Mouse (Mus musculus) liver, embryonic 12.5 days (tissue): ENCODE results near the gene Arhgap27. TPM values are rescaled to one million over a fixed set of nuclear protein-coding genes. Genes with fewer than 3 reads are reported as not detected.

Experiments used
- ATAC-seq: fragments of 200-750 bp; cut with Nextera tagmentation; 2 replicates; pipeline ENCODE4 v1.8.0; 2017; ENCODE audit warnings: moderate number of reproducible peaks, mild to moderate bottlenecking, moderate library complexity
- H3K27ac ChIP-seq: fragments of 300-500 bp; sonication (generic); 2 replicates; pipeline ENCODE4 v1.5.1; 2016; ENCODE audit warnings: mild to moderate bottlenecking
- H3K27me3 ChIP-seq: fragments of 300-500 bp; sonication (generic); replicated peaks from 2 replicates; pipeline ENCODE4 v1.6.1; 2016; ENCODE audit warnings: mild to moderate bottlenecking, moderate library complexity
- H3K36me3 ChIP-seq: fragments of 300-500 bp; sonication (generic); 2 replicates; pipeline ENCODE4 v1.6.1; 2016; ENCODE audit warnings: mild to moderate bottlenecking, moderate library complexity
- H3K4me1 ChIP-seq: fragments of 300-500 bp; sonication (generic); 2 replicates; pipeline ENCODE4 v1.6.1; 2016
- H3K4me2 ChIP-seq: fragments of 300-500 bp; sonication (generic); 2 replicates; pipeline ENCODE4 v1.6.1; 2016; ENCODE audit warnings: mild to moderate bottlenecking, moderate library complexity
- H3K4me3 ChIP-seq: fragments of 300-500 bp; sonication (generic); 2 replicates; pipeline ENCODE4 v1.5.1; 2016; ENCODE audit warnings: mild to moderate bottlenecking, moderate library complexity
- H3K9ac ChIP-seq: fragments of 300-500 bp; sonication (generic); 2 replicates; pipeline ENCODE4 v1.6.1; 2016; ENCODE audit warnings: mild to moderate bottlenecking, moderate library complexity
- H3K9me3 ChIP-seq: fragments of 300-500 bp; sonication (generic); replicated peaks from 2 replicates; pipeline ENCODE4 v1.6.1; 2016; ENCODE audit warnings: mild to moderate bottlenecking, moderate library complexity
- WGBS: fragments of 180-500 bp; shearing (Covaris S2); methylation state at CpG from one replicate; pipeline ENCODE4 v1.1.7; 2016; ENCODE audit not compliant: insufficient replicate concordance; 5-methylcytosine and 5-hydroxymethylcytosine counted together
- polyA plus RNA-seq: library from polyadenylated mRNA; unstranded; fragments of >200 nt; fragmentation: Nextera tagmentation; extraction: Ambion mirVana; gene quantifications from 2 replicates; pipeline ENCODE4 v1.2.1, GENCODE M21; 2016

Gene Arhgap27
- polyA plus RNA-seq, 1 experiment from 2014 or later = 4.0 TPM

GRCm38 (mm10) chr11:103285951-103286350, 77.5 kb downstream of the Arhgap27 start:
- Histone ChIP-seq H3K4me1 (peaks cover 19% of the 10 kb centered on the region), H3K4me2 (no peak overlapping the region), H3K27me3 (peaks cover 21% of the 10 kb centered on the region; the same call in 1 of the 2 replicates), H3K9ac (no peak overlapping the region), H3K9me3 (no peaks in the 10 kb centered on the region), H3K4me3 (no peak overlapping the region), H3K36me3 (no peaks in the 10 kb centered on the region), H3K27ac (0 out of 2 replicates have a peak overlapping the region, but pooled peaks have one; percentile 20)
- WGBS = 44% methylated on average over 5 of the region's 6 CpGs
- ATAC-seq = no peak

- H3K9ac ChIP-seq = no peak overlapping the region
- H3K4me3 ChIP-seq = no peak overlapping the region
- H3K27me3 ChIP-seq = peaks cover 21% of the 10 kb centered on the region; the same call in 1 of the 2 replicates
- no peak overlapping the region for H3K27ac ChIP-seq
- no peak overlapping the region for H3K4me2 ChIP-seq
- no peak for ATAC-seq
- peaks cover 19% of the 10 kb centered on the region for H3K4me1 ChIP-seq
- H3K9me3 ChIP-seq = no peaks in the 10 kb centered on the region
- no peaks in the 10 kb centered on the region for H3K36me3 ChIP-seq
- WGBS = 76% methylated on average over 10 of the region's 10 CpGs
Measured at GRCm38 (mm10) chr11:103285276-103285675, 78.2 kb downstream of the Arhgap27 start.

GRCm38 (mm10) chr11:103281784-103282183, 81.7 kb downstream of the Arhgap27 start:
- WGBS = 18% methylated on average over 7 of the region's 7 CpGs
- H3K4me2 ChIP-seq = no peak overlapping the region
- ATAC-seq = no peak
- no peaks in the 10 kb centered on the region for H3K36me3 ChIP-seq
- peaks cover 21% of the 10 kb centered on the region; the same call in 1 of the 2 replicates for H3K27me3 ChIP-seq
- no peak overlapping the region for H3K4me3 ChIP-seq
- H3K27ac ChIP-seq = no peak overlapping the region
- H3K9me3 ChIP-seq = no peaks in the 10 kb centered on the region
- no peak overlapping the region for H3K9ac ChIP-seq
- no peaks in the 10 kb centered on the region for H3K4me1 ChIP-seq

Other genes with a start within 250 kb of the Arhgap27 start
- gene Hexim1, start 247.5 kb downstream of the Arhgap27 start, polyA plus RNA-seq = 2.4 and 3.0 TPM in 2 replicates
- 9.5 and 10.0 TPM in 2 replicates for gene Hexim2, start 231.3 kb downstream of the Arhgap27 start, polyA plus RNA-seq
- 5.2 and 5.7 TPM in 2 replicates for gene Fmnl1, start 192.6 kb downstream of the Arhgap27 start, polyA plus RNA-seq
- 0.11 TPM in 1 of 2 replicates, not detected in the other for gene 1700023F06Rik, start 155.1 kb downstream of the Arhgap27 start, polyA plus RNA-seq
- gene Spata32, start 145.3 kb downstream of the Arhgap27 start, polyA plus RNA-seq = not detected in 2 replicates
- gene Map3k14, start 96.2 kb downstream of the Arhgap27 start, polyA plus RNA-seq = 0.84 and 0.93 TPM in 2 replicates
- 5.2 and 5.3 TPM in 2 replicates for gene Plekhm1, start 49.0 kb upstream of the Arhgap27 start, polyA plus RNA-seq
- not detected in 2 replicates for gene Lrrc37a, start 140.9 kb upstream of the Arhgap27 start, polyA plus RNA-seq